Mouse (Mus musculus): ENCODE data around the gene Creb3l2. TPM values are rescaled to one million over a fixed set of nuclear protein-coding genes. Genes with fewer than 3 reads are reported as not detected.
A peak's percentile ranks its signal among the peaks of the same experiment; 100 is the strongest.

Creb3l2 gene
- total RNA-seq, 4 experiments from 2014 or later: 95.9 to 118 (median 110) TPM

DNA sequence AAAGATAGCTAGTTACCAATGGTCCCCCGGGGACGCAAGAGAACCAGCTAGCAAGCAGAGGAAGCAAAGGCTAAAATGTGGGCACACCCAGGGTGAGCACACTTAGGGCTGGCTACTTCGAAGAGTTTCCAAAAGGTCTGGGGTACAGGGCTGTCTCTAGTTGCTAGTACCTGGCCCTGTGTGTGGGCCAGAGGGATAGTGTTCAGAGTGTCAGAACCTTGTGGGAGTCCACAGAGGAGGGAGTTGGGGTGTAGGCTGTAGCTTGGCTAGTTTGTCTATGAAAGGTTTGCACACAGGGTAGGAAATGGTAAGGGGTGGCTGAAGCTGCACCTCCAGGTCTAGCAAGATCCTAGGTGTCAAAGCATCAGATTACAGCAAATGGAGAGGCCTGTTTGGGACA is 116.9 kb downstream of the Creb3l2 start:
- DNase-seq: no peak

GRCm38 (mm10) chr6:37322641-37323040 is 119.3 kb downstream of the Creb3l2 start:
- DNase-seq: no peak

DNA sequence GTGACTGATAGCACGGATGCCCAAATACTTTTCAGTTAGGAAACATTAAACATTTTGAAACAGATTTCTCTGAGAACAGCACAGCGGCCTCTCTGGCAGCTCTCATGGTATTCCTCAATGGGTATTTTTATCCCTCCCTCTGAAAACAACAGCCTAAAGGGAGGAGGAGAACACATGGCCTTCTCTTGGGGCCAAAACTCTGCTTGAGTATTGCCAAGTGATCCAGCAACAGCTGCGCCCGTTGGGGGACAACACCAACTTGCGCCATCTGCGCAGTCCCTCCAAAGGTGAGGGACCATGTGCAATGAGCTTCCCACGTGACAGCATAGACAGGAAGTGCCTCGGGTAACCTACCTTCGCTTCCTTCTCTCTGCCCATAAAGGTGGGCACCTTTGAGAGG is 119.9 kb downstream of the Creb3l2 start:
- DNase-seq: no peak

DNA sequence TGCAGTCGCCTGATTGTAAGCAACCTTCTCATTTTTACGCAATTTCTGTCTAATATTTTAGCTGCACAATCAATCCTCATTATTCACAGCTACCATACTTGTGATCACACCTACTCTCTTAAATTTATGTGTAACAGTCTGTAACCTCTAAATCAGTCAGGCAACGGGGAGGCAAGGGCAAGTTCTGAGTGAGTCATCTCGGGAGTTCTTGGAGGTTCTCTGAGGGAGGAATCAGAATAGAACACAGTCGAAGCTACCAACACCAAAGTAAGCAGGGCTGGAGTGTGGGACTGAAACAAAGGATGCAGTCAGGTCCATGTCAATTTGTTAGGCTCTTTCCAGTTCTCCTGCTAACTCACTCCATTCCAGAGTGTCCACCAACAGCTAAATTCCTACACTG is 124.0 kb downstream of the Creb3l2 start:
- DNase-seq: no peak

DNA sequence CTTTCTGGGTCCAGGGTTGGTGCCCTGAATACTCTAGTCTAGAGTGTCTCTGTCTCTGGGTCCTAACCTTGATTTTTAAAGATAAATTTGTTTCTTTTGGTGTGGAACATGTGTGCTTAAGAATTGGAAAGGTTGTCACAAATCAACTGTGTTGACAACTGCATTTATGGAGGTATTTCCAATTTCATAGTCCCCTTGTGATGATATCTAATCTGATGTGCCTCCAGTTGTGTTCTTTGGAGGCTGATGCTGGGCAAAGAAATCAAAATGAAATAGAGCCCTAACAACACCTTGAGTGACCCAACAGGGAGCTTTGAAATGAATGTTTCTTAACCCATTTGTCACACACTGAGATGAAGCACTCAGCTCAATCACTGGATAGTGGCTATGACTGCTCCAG is 126.5 kb downstream of the Creb3l2 start:
- DNase-seq: no peak

DNA sequence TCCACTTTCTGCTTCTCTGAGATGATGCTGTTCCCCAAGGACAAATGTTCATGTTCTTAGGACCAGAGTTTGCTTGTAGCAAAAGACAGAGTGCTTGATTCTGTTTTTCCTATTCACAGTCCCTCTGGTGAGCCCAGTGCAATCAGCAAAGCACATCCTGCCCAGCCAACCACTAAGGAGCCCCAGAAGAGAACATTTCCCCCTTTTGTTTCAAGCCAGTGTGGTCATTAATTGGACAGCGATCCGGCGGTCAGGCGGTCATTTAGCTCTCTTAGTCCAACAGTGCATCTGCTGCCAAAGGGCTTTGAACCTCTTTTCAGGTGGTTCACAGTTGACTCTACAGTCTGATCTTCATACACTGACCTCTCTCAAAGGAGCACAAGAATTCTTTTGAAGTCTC is 131.3 kb downstream of the Creb3l2 start:
- no peak for DNase-seq

- no peak for DNase-seq
Observed at GRCm38 (mm10) chr6:37306616-37307015, 135.3 kb downstream of the Creb3l2 start.

GRCm38 (mm10) chr6:37300492-37300891 is 141.5 kb downstream of the Creb3l2 start:
- DNase-seq: no peak

GRCm38 (mm10) chr6:37299562-37300390 is 142.2 kb downstream of the Creb3l2 start, which contains the start of gene Dgki:
Dgki (minus strand) TSS chr6:37300184.
- DNase-seq: peak; percentile 13

GRCm38 (mm10) chr6:37298982-37299381 is 143.0 kb downstream of the Creb3l2 start:
- no peak for DNase-seq

GRCm38 (mm10) chr6:37297744-37298482 is 144.0 kb downstream of the Creb3l2 start:
- DNase-seq: no peak

GRCm38 (mm10) chr6:37292068-37292467 is 149.9 kb downstream of the Creb3l2 start:
- no peak for DNase-seq

GRCm38 (mm10) chr6:37291171-37291570 is 150.8 kb downstream of the Creb3l2 start:
- no peak for DNase-seq

DNA sequence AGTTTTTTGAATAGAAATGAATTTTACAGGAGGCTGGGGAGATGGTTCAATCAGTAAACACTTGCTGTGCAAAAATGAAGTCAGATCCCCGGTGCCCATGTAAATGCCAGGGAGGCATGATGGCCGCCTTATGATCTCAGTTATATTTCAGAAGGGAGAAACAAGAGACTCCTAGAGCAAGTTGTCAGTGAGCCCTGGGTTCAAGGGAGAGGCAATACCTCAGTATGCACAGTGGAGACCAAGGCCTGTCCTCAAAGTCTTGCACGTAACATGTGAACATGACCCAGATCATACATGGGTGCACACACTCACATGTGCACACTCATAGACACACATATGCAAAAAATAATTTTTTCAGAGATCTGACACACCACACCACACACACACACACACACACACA is 151.3 kb downstream of the Creb3l2 start:
- DNase-seq: no peak

DNA sequence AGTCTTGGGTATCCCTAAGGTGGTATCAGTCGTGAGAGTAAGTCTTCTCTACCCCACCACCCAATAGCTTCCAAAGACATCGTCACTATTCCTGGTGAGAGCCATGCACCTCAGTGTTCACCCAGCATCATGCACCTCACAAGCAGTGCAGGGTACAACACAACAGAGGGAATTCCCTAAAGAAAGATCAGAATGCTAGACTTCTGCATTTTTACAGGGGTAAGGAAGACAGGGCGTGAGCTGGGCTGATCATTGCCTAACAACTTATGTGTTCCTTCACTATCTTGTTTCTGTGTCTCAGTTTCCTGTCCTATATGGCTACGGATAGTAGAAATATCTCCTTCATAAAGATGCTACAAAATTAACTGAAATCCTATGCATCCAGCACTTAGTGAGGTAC is 155.8 kb downstream of the Creb3l2 start:
- no peak for DNase-seq

DNA sequence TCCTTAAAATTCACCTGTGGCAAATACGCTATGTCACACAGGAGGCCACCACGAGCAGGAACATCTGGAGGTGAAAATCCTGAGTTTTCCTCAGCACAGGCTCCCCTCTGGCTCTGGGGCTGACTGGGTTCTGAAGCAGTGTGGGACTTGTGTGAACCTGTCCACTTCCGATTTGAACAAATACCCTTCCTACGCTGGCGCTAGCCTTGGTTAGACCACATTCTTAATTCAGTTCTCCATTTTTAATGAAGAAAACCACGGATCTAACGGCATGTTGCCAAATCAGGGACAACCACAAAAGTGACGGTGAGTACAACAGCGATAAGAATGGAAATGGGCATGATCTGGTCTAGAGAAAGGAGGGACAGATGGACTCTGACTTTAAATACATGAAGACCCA is 157.1 kb downstream of the Creb3l2 start:
- DNase-seq: no peak

GRCm38 (mm10) chr6:37283336-37283735 is 158.6 kb downstream of the Creb3l2 start:
- DNase-seq: no peak

DNA sequence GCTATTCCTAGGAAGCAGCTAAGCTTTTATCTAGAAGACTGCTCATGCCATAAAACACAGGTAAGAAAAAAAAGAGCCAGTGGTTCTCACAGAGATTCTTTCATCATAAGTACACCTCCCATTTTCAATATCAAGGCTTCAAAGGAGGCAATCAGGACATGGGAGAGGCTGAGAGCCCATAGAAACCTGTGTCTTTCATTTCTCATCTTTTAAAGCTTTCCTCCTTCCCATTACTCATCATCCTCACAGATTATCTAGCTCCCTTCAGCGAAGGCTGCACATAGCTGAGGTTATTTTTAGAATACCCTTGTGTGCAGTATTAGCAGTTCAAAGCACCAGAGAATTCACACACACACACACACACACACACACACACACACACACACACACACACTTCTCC is 159.3 kb downstream of the Creb3l2 start:
- DNase-seq: no peak

Other genes with a start within 250 kb of the Creb3l2 start
- 1 to 10 TPM; 2.3 to 6.9 (median 4.9) TPM for gene Dgki, start 142.0 kb downstream of the Creb3l2 start, total RNA-seq (2022)
- 1,000 to 10,000 TPM in 2 of 4 experiments, under 1 TPM in 2; 0.62 to 2,477 (median 1,006) TPM for gene Akr1d1, start 88.0 kb upstream of the Creb3l2 start, total RNA-seq (2022)

Data from adrenal gland, adult 8-10 months (tissue).